Mouse (Mus musculus) liver, adult 2 months (tissue): Measurements from ENCODE around the gene Svip. TPM values are rescaled to one million over a fixed set of nuclear protein-coding genes. Genes with fewer than 3 reads are reported as not detected.

ENCODE experiments used
- DNase-seq: peaks from one replicate; pipeline ENCODE4 v3.0.0-alpha.2; 2011; ENCODE audit warnings: low read depth, low spot score; ENCODE audit errors: extremely low read depth
- H3K27ac ChIP-seq: fragments of 200-500 bp; replicated peaks from 2 replicates; pipeline ENCODE4 v1.5.1; 2012; ENCODE audit warnings: low read depth, mild to moderate bottlenecking, control low read depth, inconsistent platforms, low read length; ENCODE audit not compliant: insufficient read depth
- H3K27me3 ChIP-seq: fragments of 200-500 bp; 2 replicates; pipeline ENCODE4 v1.6.1; 2012; ENCODE audit warnings: mild to moderate bottlenecking, moderate library complexity, low read length, inconsistent platforms; ENCODE audit not compliant: control insufficient read depth, insufficient read depth
- H3K36me3 ChIP-seq: fragments of 200-500 bp; 2 replicates; pipeline ENCODE4 v1.6.1; 2012; ENCODE audit warnings: low read length, inconsistent platforms; ENCODE audit not compliant: control insufficient read depth, insufficient read depth
- H3K4me1 ChIP-seq: fragments of 200-500 bp; 2 replicates; pipeline ENCODE4 v1.6.1; 2011; ENCODE audit warnings: low read length; ENCODE audit not compliant: control insufficient read depth, insufficient read depth
- H3K4me3 ChIP-seq: fragments of 200-500 bp; 2 replicates; pipeline ENCODE4 v1.5.1; 2011; ENCODE audit warnings: low read depth, mild to moderate bottlenecking, control low read depth, low read length, moderate library complexity; ENCODE audit not compliant: insufficient read depth
- H3K79me2 ChIP-seq: fragments of 200-500 bp; 2 replicates; pipeline ENCODE4 v1.6.1; 2012; ENCODE audit warnings: inconsistent platforms, mild to moderate bottlenecking, low read length, moderate library complexity; ENCODE audit not compliant: control insufficient read depth, insufficient read depth
- H3K9ac ChIP-seq: fragments of 200-500 bp; 2 replicates; pipeline ENCODE4 v1.6.1; 2012; ENCODE audit warnings: low read depth, mild to moderate bottlenecking, control low read depth, inconsistent platforms, low read length
- CTCF ChIP-seq: fragments of 200-500 bp; IDR thresholded peaks from 2 replicates; pipeline ENCODE4 v1.5.1; 2011; ENCODE audit warnings: low read depth, low read length, control low read depth
- POLR2A ChIP-seq: fragments of 200-500 bp; IDR thresholded peaks from 2 replicates; pipeline ENCODE4 v1.6.1; 2011; ENCODE audit warnings: low read length, control low read depth; ENCODE audit not compliant: insufficient read depth; ENCODE audit errors: extremely low read depth
- WGBS: fragments of 180-500 bp; shearing (Covaris S2); methylation state at CpG from one replicate; pipeline ENCODE4 v1.1.7; 2018; 5-methylcytosine and 5-hydroxymethylcytosine counted together
- polyA plus RNA-seq: library from polyadenylated mRNA; depleted of rRNA; stranded (reverse); fragments of >200 nt; gene quantifications from 2 replicates; pipeline ENCODE4 v1.2.3, GENCODE M21; 2012; rRNA removed
- total RNA-seq: library from RNA; depleted of rRNA; stranded (reverse); fragments of >200 nt; gene quantifications from 2 replicates; pipeline ENCODE4 v1.2.3, GENCODE M21; 2014; rRNA removed

Svip gene
- total and polyA plus RNA-seq, 2 experiments: 4.4 to 15.9 TPM

GRCm38 (mm10) chr7:51957766-51958165 is 48.1 kb downstream of the Svip start:
- no peak for DNase-seq
- Histone ChIP-seq H3K4me1 (no peaks in the 10 kb centered on the region), H3K27me3 (no peaks in the 10 kb centered on the region), H3K27ac (no peak overlapping the region), H3K4me3 (no peak overlapping the region), H3K79me2 (no peaks in the 10 kb centered on the region), H3K9ac (no peak overlapping the region), H3K36me3 (peaks cover 7% of the 10 kb centered on the region)
- TF ChIP-seq CTCF (no peak), POLR2A (no peak)

GRCm38 (mm10) chr7:51955424-51956041 is 50.3 kb downstream of the Svip start:
- DNase-seq: no peak
- Histone ChIP-seq H3K79me2 (no peaks in the 10 kb centered on the region), H3K27me3 (no peaks in the 10 kb centered on the region), H3K4me1 (no peaks in the 10 kb centered on the region), H3K27ac (no peak overlapping the region), H3K4me3 (no peak overlapping the region), H3K9ac (no peak overlapping the region), H3K36me3 (peaks cover 9% of the 10 kb centered on the region)
- no peak for TF ChIP-seq POLR2A
- no peak for TF ChIP-seq CTCF
- WGBS: 77% methylated on average over 9 of the region's 9 CpGs

Other genes starting within 250 kb of the Svip start
- gene Gas2, start 144.0 kb downstream of the Svip start, total RNA-seq: 43.6 and 99.9 TPM in 2 replicates
- 15.7 and 23.0 TPM in 2 replicates for gene Gas2, start 144.0 kb downstream of the Svip start, polyA plus RNA-seq
- gene Fancf, start 143.8 kb downstream of the Svip start, total RNA-seq: 4.9 and 6.1 TPM in 2 replicates
- gene Fancf, start 143.8 kb downstream of the Svip start, polyA plus RNA-seq: 6.0 and 6.4 TPM in 2 replicates
- gene 1700015G11Rik, start 9.7 kb upstream of the Svip start, total RNA-seq: not detected in 2 replicates
- gene 1700015G11Rik, start 9.7 kb upstream of the Svip start, polyA plus RNA-seq: not detected in 2 replicates